Mouse (Mus musculus) bone marrow, adult 2 months (tissue): ENCODE data around the gene Krtap26-1.

ENCODE experiments used
- CTCF ChIP-seq: fragments of 200-500 bp; IDR thresholded peaks from 2 replicates; pipeline ENCODE4 v1.5.1; 2011; ENCODE audit warnings: low read length, control low read depth; ENCODE audit not compliant: control insufficient read depth, insufficient read depth
- POLR2A ChIP-seq: fragments of 200-500 bp; IDR thresholded peaks from 2 replicates; pipeline ENCODE4 v1.6.1; 2011; ENCODE audit warnings: low read depth, mild to moderate bottlenecking, control low read depth, low read length, borderline replicate concordance; ENCODE audit not compliant: control insufficient read depth

DNA sequence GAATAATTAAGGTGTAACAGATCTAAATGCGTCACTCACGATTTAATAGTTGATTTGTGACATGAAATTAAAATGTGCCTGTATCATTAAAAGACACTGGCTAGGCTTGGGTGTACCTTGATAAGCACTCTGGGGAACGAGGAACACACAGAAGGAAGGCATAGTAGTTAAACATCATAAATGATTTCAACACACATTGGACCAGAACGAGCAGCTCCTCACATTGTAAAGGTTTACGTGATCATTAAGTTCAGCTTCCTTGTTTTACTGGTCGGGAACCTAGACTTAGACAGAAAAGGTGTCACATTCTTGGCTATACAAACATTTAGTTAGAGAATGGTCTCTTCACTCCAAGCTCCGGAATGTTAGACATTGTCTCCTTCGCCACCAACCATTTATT lies 47.3 kb downstream of the Krtap26-1 start:
- no peak for TF ChIP-seq POLR2A
- TF ChIP-seq CTCF = no peak
